Mouse (Mus musculus) ES-E14 (cell line): ENCODE results near the gene Tbl1x.

Experiments used
- HCFC1 ChIP-seq: IDR thresholded peaks from 2 replicates; pipeline ENCODE4 v1.6.1; 2012; ENCODE audit warnings: low read length, inconsistent platforms, borderline replicate concordance; ENCODE audit not compliant: insufficient read depth
- ZNF384 ChIP-seq: IDR thresholded peaks from 2 replicates; pipeline ENCODE4 v1.6.1; 2012; ENCODE audit warnings: low read depth, low read length, inconsistent platforms

- TF ChIP-seq ZNF384 (no peak), HCFC1 (no peak)
These were observed 33.2 kb downstream of the Tbl1x start for GRCm38 (mm10) chrX:77544003-77544402.
